Mouse (Mus musculus) lung, adult 2 months (tissue): ENCODE measurements at regions not wholly inside any gene's neighbourhood (a gene's known extent, or its start where the extent isn't known, plus 50 kb on each side); places are given as distances from the start of the nearest gene placed in this dataset.

Source experiments
- CTCF ChIP-seq: fragments of 200-500 bp; IDR thresholded peaks from 2 replicates; pipeline ENCODE4 v1.5.1; 2011; ENCODE audit warnings: mild to moderate bottlenecking, low read length, control low read depth; ENCODE audit not compliant: insufficient read depth
- POLR2A ChIP-seq: fragments of 200-500 bp; IDR thresholded peaks from 2 replicates; pipeline ENCODE4 v1.6.1; 2011; ENCODE audit warnings: low read depth, mild to moderate bottlenecking, control low read depth, low read length, borderline replicate concordance; ENCODE audit errors: extremely low read depth

DNA sequence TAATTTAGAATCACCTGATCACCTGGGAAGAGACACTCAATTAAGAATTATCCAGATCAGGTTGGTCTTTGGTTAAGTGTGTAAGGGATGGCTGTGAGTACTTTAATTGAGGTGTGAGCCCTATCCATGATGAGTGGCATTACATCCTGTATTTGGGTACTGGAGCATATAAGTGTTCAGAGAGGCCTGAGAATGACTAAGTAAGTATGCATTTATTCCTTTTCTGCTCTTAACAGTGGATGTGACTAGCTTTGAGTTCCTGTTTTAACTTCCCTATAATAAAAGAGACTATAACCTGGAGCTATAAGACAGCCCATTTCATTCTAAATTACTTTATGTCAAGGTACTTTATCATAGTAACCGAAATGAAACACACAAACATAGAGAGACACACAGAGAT lies 421.4 kb upstream of the Klf4 start:
- TF ChIP-seq POLR2A (no peak), CTCF (no peak)
